Mouse (Mus musculus) MEL (cell line): Measurements from ENCODE around the gene Il15ra. TPM values are rescaled to one million over a fixed set of nuclear protein-coding genes. Genes with fewer than 3 reads are reported as not detected.

Experiments
- DNase-seq: peaks from one replicate; pipeline ENCODE4 v3.0.0; 2011; ENCODE audit warnings: low read depth, low spot score
- H3K27ac ChIP-seq: 2 replicates; pipeline ENCODE4 v1.5.1; 2012; ENCODE audit warnings: low read depth, mild to moderate bottlenecking, control low read depth, low read length, moderate library complexity; ENCODE audit not compliant: control insufficient read depth
- H3K27me3 ChIP-seq, 2 experiments: fragments of 150-350 bp in 1 of 2; sonication (generic) in 1 of 2; 2 replicates each; pipeline ENCODE4 v1.6.1; 2012; ENCODE audit warnings: low read length in 2 of 2, mild to moderate bottlenecking in 2 of 2, improper control_type of control experiment in 1 of 2, moderate library complexity in 1 of 2; ENCODE audit not compliant: insufficient read depth in 2 of 2, control insufficient read depth in 1 of 2
- H3K36me3 ChIP-seq, 2 experiments: 2 replicates each; pipeline ENCODE4 v1.6.1; 2012 to 2014; ENCODE audit warnings: low read length in 2 of 2, improper control_type of control experiment in 1 of 2, inconsistent platforms in 1 of 2, mild to moderate bottlenecking in 1 of 2; ENCODE audit not compliant: insufficient read depth in 2 of 2, control insufficient read depth in 1 of 2
- H3K4me1 ChIP-seq, 2 experiments: fragments of 150-350 bp in 1 of 2; sonication (generic) in 1 of 2; 2 replicates each; pipeline ENCODE4 v1.6.1; 2012; ENCODE audit warnings: low read length in 2 of 2, improper control_type of control experiment in 1 of 2, mild to moderate bottlenecking in 1 of 2; ENCODE audit not compliant: insufficient read depth in 2 of 2, control insufficient read depth in 1 of 2
- H3K4me3 ChIP-seq, 2 experiments: fragments of 150-350 bp in 1 of 2; sonication (generic) in 1 of 2; 2 replicates each; pipeline ENCODE4 v1.5.1; 2012; ENCODE audit warnings: low read depth in 2 of 2, low read length in 2 of 2, mild to moderate bottlenecking in 2 of 2, moderate library complexity in 2 of 2, control low read depth in 1 of 2, improper control_type of control experiment in 1 of 2; ENCODE audit not compliant: control insufficient read depth in 1 of 2, insufficient read depth in 1 of 2
- H3K79me2 ChIP-seq: 2 replicates; pipeline ENCODE4 v1.6.1; 2012; ENCODE audit warnings: mild to moderate bottlenecking, low read length, moderate library complexity; ENCODE audit not compliant: control insufficient read depth, poor library complexity, insufficient read depth
- H3K9ac ChIP-seq: 2 replicates; pipeline ENCODE4 v1.6.1; 2012; ENCODE audit warnings: low read depth, mild to moderate bottlenecking, control low read depth, low read length, moderate library complexity; ENCODE audit not compliant: control insufficient read depth, poor library complexity, severe bottlenecking
- H3K9me3 ChIP-seq: fragments of 150-350 bp; sonication (generic); replicated peaks from 2 replicates; pipeline ENCODE4 v1.6.1; 2012; ENCODE audit warnings: mild to moderate bottlenecking, low read length, improper control_type of control experiment, moderate library complexity; ENCODE audit not compliant: insufficient read depth
- CHD1 ChIP-seq: IDR thresholded peaks from 2 replicates; pipeline ENCODE4 v1.6.1; 2012; ENCODE audit warnings: low read depth, mild to moderate bottlenecking, inconsistent platforms, low read length, improper control_type of control experiment
- CHD2 ChIP-seq: IDR thresholded peaks from 2 replicates; pipeline ENCODE4 v1.6.1; 2011; ENCODE audit warnings: low read length, improper control_type of control experiment
- CTCF ChIP-seq, 3 experiments: IDR thresholded peaks in 2 of 3; conservative IDR thresholded peaks in 1 of 3; 2 replicates each; pipeline ENCODE4 v1.5.1; 2011 to 2012; ENCODE audit warnings: low read length in 3 of 3, low read depth in 2 of 3, mild to moderate bottlenecking in 2 of 3, improper control_type of control experiment in 1 of 3, inconsistent platforms in 1 of 3, mixed read lengths in 1 of 3, moderate library complexity in 1 of 3; ENCODE audit not compliant: control insufficient read depth in 1 of 3, insufficient read depth in 1 of 3, poor library complexity in 1 of 3, severe bottlenecking in 1 of 3
- E2F4 ChIP-seq: IDR thresholded peaks from 2 replicates; pipeline ENCODE4 v1.6.1; 2011; ENCODE audit warnings: low read depth, low read length, improper control_type of control experiment, borderline replicate concordance
- ELF1 ChIP-seq: IDR thresholded peaks from 2 replicates; pipeline ENCODE4 v1.6.1; 2014; ENCODE audit warnings: low read depth, mild to moderate bottlenecking, inconsistent platforms, low read length, improper control_type of control experiment, moderate library complexity
- EP300 ChIP-seq, 2 experiments: IDR thresholded peaks; 2 replicates each; pipeline ENCODE4 v1.6.1; 2011; ENCODE audit warnings: improper control_type of control experiment in 2 of 2, low read length in 2 of 2, low read depth in 1 of 2, mild to moderate bottlenecking in 1 of 2
- ETS1 ChIP-seq: IDR thresholded peaks from 2 replicates; pipeline ENCODE4 v1.6.1; 2012; ENCODE audit warnings: low read depth, mild to moderate bottlenecking, inconsistent platforms, low read length, improper control_type of control experiment, moderate library complexity
- GABPA ChIP-seq: IDR thresholded peaks from 2 replicates; pipeline ENCODE4 v1.6.1; 2012; ENCODE audit warnings: low read depth, mild to moderate bottlenecking, inconsistent platforms, low read length, improper control_type of control experiment, moderate library complexity
- GATA1 ChIP-seq: IDR thresholded peaks from 2 replicates; pipeline ENCODE4 v1.6.1; 2011; ENCODE audit warnings: low read depth, low read length, improper control_type of control experiment
- JUND ChIP-seq: IDR thresholded peaks from 2 replicates; pipeline ENCODE4 v1.6.1; 2011; ENCODE audit warnings: low read depth, mild to moderate bottlenecking, improper control_type of control experiment, low read length
- MAFK ChIP-seq: IDR thresholded peaks from 2 replicates; pipeline ENCODE4 v1.6.1; 2011; ENCODE audit warnings: low read depth, mild to moderate bottlenecking, low read length, improper control_type of control experiment, borderline replicate concordance
- MAX ChIP-seq: IDR thresholded peaks from 2 replicates; pipeline ENCODE4 v1.6.1; 2011; ENCODE audit warnings: low read length, improper control_type of control experiment
- MAZ ChIP-seq: IDR thresholded peaks from 2 replicates; pipeline ENCODE4 v1.6.1; 2012; ENCODE audit warnings: low read depth, mild to moderate bottlenecking, inconsistent platforms, low read length, improper control_type of control experiment
- MEF2A ChIP-seq: IDR thresholded peaks from 2 replicates; pipeline ENCODE4 v1.6.1; 2014; ENCODE audit warnings: low read depth, mild to moderate bottlenecking, inconsistent platforms, low read length, improper control_type of control experiment; ENCODE audit not compliant: poor library complexity, insufficient replicate concordance, severe bottlenecking; ENCODE audit errors: extremely low read depth
- MXI1 ChIP-seq: IDR thresholded peaks from 2 replicates; pipeline ENCODE4 v1.6.1; 2011; ENCODE audit warnings: mild to moderate bottlenecking, low read depth, low read length, improper control_type of control experiment
- MYB ChIP-seq: IDR thresholded peaks from 2 replicates; pipeline ENCODE4 v1.6.1; 2011; ENCODE audit warnings: mild to moderate bottlenecking, low read depth, low read length, improper control_type of control experiment
- MYC ChIP-seq: IDR thresholded peaks from 2 replicates; pipeline ENCODE4 v1.6.1; 2011; ENCODE audit warnings: low read depth, mild to moderate bottlenecking, low read length, improper control_type of control experiment, moderate library complexity
- NRF1 ChIP-seq: IDR thresholded peaks from 2 replicates; pipeline ENCODE4 v1.6.1; 2014; ENCODE audit warnings: low read depth, mild to moderate bottlenecking, inconsistent platforms, low read length, improper control_type of control experiment, moderate library complexity; ENCODE audit not compliant: poor library complexity, insufficient read depth, severe bottlenecking
- POLR2A ChIP-seq, 2 experiments: IDR thresholded peaks; 2 replicates each; pipeline ENCODE4 v1.6.1; 2011 to 2012; ENCODE audit warnings: low read length in 2 of 2, mild to moderate bottlenecking in 2 of 2, control low read depth in 1 of 2, improper control_type of control experiment in 1 of 2, low read depth in 1 of 2, moderate library complexity in 1 of 2; ENCODE audit not compliant: control insufficient read depth in 1 of 2, insufficient read depth in 1 of 2, poor library complexity in 1 of 2
- POLR2AphosphoS2 ChIP-seq: IDR thresholded peaks from 2 replicates; pipeline ENCODE4 v1.6.1; 2011; ENCODE audit warnings: low read length, improper control_type of control experiment
- RCOR1 ChIP-seq: IDR thresholded peaks from 2 replicates; pipeline ENCODE4 v1.6.1; 2012; ENCODE audit warnings: low read depth, mild to moderate bottlenecking, inconsistent platforms, low read length, improper control_type of control experiment
- SMC3 ChIP-seq: IDR thresholded peaks from 2 replicates; pipeline ENCODE4 v1.6.1; 2011; ENCODE audit warnings: low read depth, low read length, improper control_type of control experiment
- TBP ChIP-seq: IDR thresholded peaks from 2 replicates; pipeline ENCODE4 v1.8.0; 2011; ENCODE audit warnings: low read depth, low read length, improper control_type of control experiment
- TCF12 ChIP-seq: IDR thresholded peaks from 2 replicates; pipeline ENCODE4 v1.6.1; 2014; ENCODE audit warnings: low read depth, mild to moderate bottlenecking, inconsistent platforms, low read length, improper control_type of control experiment, moderate library complexity
- UBTF ChIP-seq: IDR thresholded peaks from 2 replicates; pipeline ENCODE4 v1.6.1; 2012; ENCODE audit warnings: low read depth, mild to moderate bottlenecking, inconsistent platforms, low read length, improper control_type of control experiment, moderate library complexity, borderline replicate concordance; ENCODE audit not compliant: insufficient read depth
- USF1 ChIP-seq: IDR thresholded peaks from 2 replicates; pipeline ENCODE4 v1.6.1; 2014; ENCODE audit warnings: low read depth, mild to moderate bottlenecking, inconsistent platforms, low read length, improper control_type of control experiment, moderate library complexity
- USF2 ChIP-seq, 2 experiments: IDR thresholded peaks; 2 replicates each; pipeline ENCODE4 v1.6.1; 2011 to 2012; ENCODE audit warnings: improper control_type of control experiment in 2 of 2, low read length in 2 of 2, borderline replicate concordance in 1 of 2, inconsistent platforms in 1 of 2, low read depth in 1 of 2, mild to moderate bottlenecking in 1 of 2; ENCODE audit not compliant: insufficient read depth in 1 of 2
- ZC3H11A ChIP-seq: IDR thresholded peaks from 2 replicates; pipeline ENCODE4 v1.6.1; 2012; ENCODE audit warnings: low read depth, mild to moderate bottlenecking, inconsistent platforms, low read length, improper control_type of control experiment
- ZKSCAN1 ChIP-seq: IDR thresholded peaks from 2 replicates; pipeline ENCODE4 v1.6.1; 2012; ENCODE audit warnings: low read depth, mild to moderate bottlenecking, inconsistent platforms, low read length, improper control_type of control experiment, moderate library complexity
- ZMIZ1 ChIP-seq: IDR thresholded peaks from 2 replicates; pipeline ENCODE4 v1.6.1; 2012; ENCODE audit warnings: low read depth, mild to moderate bottlenecking, inconsistent platforms, low read length, improper control_type of control experiment, moderate library complexity
- polyA plus RNA-seq, 2 experiments: library from polyadenylated mRNA; stranded (reverse) in 1 of 2; unstranded in 1 of 2; fragments of >175 nt in 1 of 2; fragments of >200 nt in 1 of 2; gene quantifications; 2 replicates each; pipeline versions ENCODE4 v1.2.1 to v1.2.4; 2012; ENCODE audit warnings: low replicate concordance in 2 of 2, low read depth in 1 of 2; ENCODE audit not compliant: insufficient read length in 2 of 2, insufficient read depth in 1 of 2, missing spikeins in 1 of 2
- total RNA-seq: library from RNA; depleted of rRNA; stranded (reverse); fragments of 300-350 nt; gene quantifications from 2 replicates; pipeline ENCODE4 v1.2.3, GENCODE M21; 2012

Il15ra gene
- total and polyA plus RNA-seq, 3 experiments: 0.50 to 0.95 TPM; not detected in 1

DNA sequence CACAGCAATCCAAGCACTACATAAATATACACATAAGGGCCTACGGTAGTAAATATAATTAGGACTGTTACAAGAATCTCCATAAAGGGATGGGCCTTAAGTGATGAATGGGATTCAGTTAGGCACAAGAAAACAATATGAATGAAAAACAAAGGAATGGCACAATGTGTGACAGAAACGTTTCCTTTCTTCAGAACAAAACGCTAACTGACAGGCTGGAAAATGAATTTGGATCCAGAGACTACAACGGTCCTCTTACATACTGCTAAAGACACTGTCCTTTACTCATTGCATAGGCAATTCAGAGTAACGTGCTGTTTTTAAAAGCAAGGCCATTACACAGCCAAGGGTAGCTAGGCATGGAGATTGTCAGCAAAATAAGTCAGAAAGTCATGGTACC is 70.0 kb downstream of the Il15ra start:
- Histone ChIP-seq H3K36me3 (peaks cover 0 to 7% of the 10 kb centered on the region in 2 experiments; a peak in 2 of 4 replicates), H3K9ac (no peak overlapping the region), H3K27ac (no peak overlapping the region), H3K4me3 (no peak overlapping the region), H3K4me1 (peaks cover 0 to 10% of the 10 kb centered on the region in 2 experiments; a peak in 1 of 4 replicates), H3K27me3 (no peaks in the 10 kb centered on the region), H3K9me3 (no peaks in the 10 kb centered on the region), H3K79me2 (peaks cover 26% of the 10 kb centered on the region)
- DNase-seq: no peak
- no peak for TF ChIP-seq MAFK
- no peak for TF ChIP-seq USF1
- TF ChIP-seq POLR2A (IDR thresholded peaks at IDR 0.05; ENCODE audit: control insufficient read depth in 1 of 2, insufficient read depth in 1 of 2, low read depth in 1 of 2, low read length in 2 of 2, poor library complexity in 1 of 2): no peak
- TF ChIP-seq TBP: no peak
- no peak for TF ChIP-seq TCF12
- TF ChIP-seq USF2 (IDR thresholded peaks at IDR 0.05; ENCODE audit: borderline replicate concordance in 1 of 2, insufficient read depth in 1 of 2, low read depth in 1 of 2, low read length in 2 of 2): no peak
- no peak for TF ChIP-seq RCOR1
- TF ChIP-seq E2F4: no peak

DNA sequence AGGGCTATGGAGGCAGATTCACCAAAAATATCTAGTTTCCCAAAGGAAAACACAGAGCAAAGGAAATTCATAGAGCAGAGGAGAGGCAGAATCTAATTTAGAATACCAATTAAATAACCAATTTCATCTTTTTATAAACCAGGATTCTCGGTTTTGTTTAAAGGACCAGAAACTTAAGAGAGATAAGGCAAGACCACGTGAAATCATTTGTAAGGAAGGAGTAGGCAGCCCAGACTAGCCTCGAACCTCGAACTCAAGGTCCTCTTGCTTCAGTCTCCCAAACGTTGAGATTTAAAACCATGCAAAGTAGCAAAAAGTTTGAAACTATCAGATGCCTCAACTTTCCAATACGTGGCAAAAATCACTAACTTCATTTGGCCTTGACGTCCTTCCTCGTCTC is 71.3 kb downstream of the Il15ra start:
- Histone ChIP-seq H3K9me3 (no peaks in the 10 kb centered on the region), H3K27ac (peak overlapping the region; percentile 29)
- no peak for TF ChIP-seq GABPA
- no peak for TF ChIP-seq JUND
- TF ChIP-seq MXI1: peak; percentile 71
- TF ChIP-seq MEF2A: no peak
- TF ChIP-seq ZKSCAN1: no peak
- TF ChIP-seq EP300 (IDR thresholded peaks at IDR 0.05; ENCODE audit: low read depth in 1 of 2, low read length in 2 of 2): no peak
- TF ChIP-seq SMC3: no peak
- TF ChIP-seq UBTF: no peak
- no peak for TF ChIP-seq MYB
- no peak for TF ChIP-seq ETS1
- no peak for TF ChIP-seq ZC3H11A
- TF ChIP-seq RCOR1: no peak
- no peak for TF ChIP-seq POLR2AphosphoS2
- TF ChIP-seq MAFK: no peak
- no peak for TF ChIP-seq NRF1
- no peak for TF ChIP-seq ZMIZ1
- TF ChIP-seq TCF12: no peak
- no peak for TF ChIP-seq POLR2A (IDR thresholded peaks at IDR 0.05; ENCODE audit: control insufficient read depth in 1 of 2, insufficient read depth in 1 of 2, low read depth in 1 of 2, low read length in 2 of 2, poor library complexity in 1 of 2)
- TF ChIP-seq CHD1: no peak
- no peak for TF ChIP-seq USF2 (IDR thresholded peaks at IDR 0.05; ENCODE audit: borderline replicate concordance in 1 of 2, insufficient read depth in 1 of 2, low read depth in 1 of 2, low read length in 2 of 2)
- TF ChIP-seq MAZ: no peak
- TF ChIP-seq ELF1: no peak
- TF ChIP-seq MYC: peak; percentile 58; the same call in 1 of the 2 replicates
- no peak for TF ChIP-seq CTCF (IDR thresholded peaks at IDR 0.05 in 2 of 3, conservative IDR thresholded peaks at IDR 0.05 in 1 of 3; ENCODE audit: control insufficient read depth in 1 of 3, insufficient read depth in 1 of 3, low read depth in 2 of 3, low read length in 3 of 3, poor library complexity in 1 of 3, severe bottlenecking in 1 of 3)
- TF ChIP-seq GATA1: 0 out of 2 replicates have a peak, but pooled peaks have one; percentile 17
- no peak for TF ChIP-seq CHD2
- TF ChIP-seq MAX: 0 out of 2 replicates have a peak, but pooled peaks have one; percentile 8

More for the DNA sequence above, 71.3 kb downstream of the Il15ra start:
- Histone ChIP-seq H3K9ac (peak overlapping the region; percentile 89), H3K27me3 (no peaks in the 10 kb centered on the region), H3K36me3 (peaks cover 0 to 7% of the 10 kb centered on the region in 2 experiments; a peak in 2 of 4 replicates), H3K4me1 (peaks cover 0 to 10% of the 10 kb centered on the region in 2 experiments; a peak in 1 of 4 replicates), H3K4me3 (peak overlapping the region; percentile 71 to 92), H3K79me2 (peaks cover 24% of the 10 kb centered on the region)
- DNase-seq: peak; percentile 49
